Mouse (Mus musculus): Measurements from ENCODE around the gene Ebf4.
"Not testable (repeated sequence)": the region's sequence is repeated elsewhere in the genome, so short reads cannot be mapped to it uniquely, and the experiment has no call there.

The Ebf4 gene

GRCm38 (mm10) chr2:130295331-130296133 is 563 bp downstream of the Ebf4 start:
- DNase-seq (ENCODE audit: inconsistent ontology term) = peak; percentile 80

DNA sequence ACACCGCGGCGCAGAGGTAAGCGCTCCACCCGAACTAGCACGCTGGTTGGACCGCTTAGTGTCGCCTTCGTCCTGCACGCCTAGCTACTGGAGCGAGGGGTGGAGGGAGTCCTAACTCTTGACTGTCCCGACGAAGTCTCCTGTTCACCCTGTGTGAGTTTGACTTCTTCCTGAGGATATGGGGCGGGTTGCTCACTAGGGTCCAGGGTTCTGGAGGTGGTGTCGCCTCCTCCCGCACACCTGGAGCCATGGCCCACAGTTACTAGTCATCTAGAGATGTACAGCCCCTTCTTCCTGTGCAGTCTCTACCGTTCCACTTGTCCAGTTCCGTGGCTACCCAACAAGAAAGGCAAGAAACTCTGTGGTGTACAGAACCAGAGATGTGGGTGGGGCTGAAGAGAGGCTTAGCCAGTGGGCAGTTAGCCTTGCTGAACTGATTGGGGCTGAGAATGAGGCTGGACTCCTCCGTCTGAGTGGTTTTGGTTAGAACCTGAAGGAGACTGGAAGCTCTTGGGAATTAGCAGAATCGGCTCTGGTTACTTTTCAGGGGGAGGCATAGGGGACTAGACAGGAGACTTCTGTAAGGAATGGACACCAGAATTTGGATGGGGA is 1.3 kb downstream of the Ebf4 start:
- no peak for DNase-seq (ENCODE audit: inconsistent ontology term)

DNA sequence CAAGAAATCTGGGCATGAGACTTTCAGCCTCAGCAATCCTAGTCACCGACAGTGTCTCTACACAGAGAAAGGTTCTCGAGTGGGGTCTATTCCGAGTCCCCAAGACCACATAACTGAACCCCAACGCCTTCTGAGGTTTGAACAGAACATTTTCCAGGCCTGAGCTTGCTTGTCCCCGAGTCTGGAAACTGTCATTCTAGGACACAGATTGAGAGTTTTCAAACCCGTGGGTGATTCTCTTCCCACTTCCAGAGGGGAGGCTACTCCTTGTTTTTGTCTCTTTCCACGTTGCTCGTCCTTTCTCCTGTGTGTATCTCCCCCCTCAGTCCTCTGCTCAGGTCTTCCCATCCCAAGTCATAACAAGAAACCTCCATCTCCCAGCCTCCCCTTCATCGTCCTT is 2.6 kb downstream of the Ebf4 start:
- no peak for DNase-seq (ENCODE audit: inconsistent ontology term)

DNA sequence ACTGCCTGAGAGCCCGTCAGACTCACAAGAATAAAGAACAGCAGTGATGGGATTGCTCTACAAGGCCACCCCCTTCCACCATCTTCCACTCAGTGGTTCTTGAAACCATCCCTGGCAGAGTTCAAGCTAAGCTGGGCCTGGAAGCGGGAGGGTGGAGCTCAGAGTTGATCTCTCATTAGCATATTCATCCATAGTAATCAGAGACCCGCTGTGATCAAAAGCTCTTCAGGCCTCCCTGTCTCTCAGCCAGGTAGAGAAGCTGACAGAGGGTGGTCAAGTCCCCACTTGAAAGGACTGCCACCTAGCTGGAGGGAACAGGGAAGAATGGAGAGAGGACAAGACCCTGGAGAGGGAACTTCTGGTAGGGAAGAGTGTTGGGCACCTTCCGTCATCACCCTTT is 8.0 kb downstream of the Ebf4 start:
- no peak for DNase-seq (ENCODE audit: inconsistent ontology term)

DNA sequence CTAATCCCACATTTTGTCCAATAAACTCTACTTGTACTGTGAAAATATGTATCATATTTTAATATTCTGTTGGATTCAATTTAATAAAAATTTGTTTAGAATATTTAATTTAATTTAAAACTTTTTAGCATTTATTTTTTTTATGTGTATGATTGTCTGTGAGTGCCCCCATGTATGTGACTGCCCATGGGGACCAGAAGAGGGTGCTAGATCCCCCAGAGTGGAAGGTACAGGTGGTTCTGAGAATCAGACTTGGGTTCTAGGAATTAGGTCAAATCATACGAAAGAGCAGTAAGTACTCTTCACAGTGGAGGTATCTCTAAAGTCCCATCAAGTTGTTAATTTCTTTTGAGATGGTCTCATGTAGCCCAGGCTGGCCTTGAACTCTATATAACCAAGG is 32.1 kb downstream of the Ebf4 start:
- DNase-seq (ENCODE audit: inconsistent ontology term) = no peak

DNA sequence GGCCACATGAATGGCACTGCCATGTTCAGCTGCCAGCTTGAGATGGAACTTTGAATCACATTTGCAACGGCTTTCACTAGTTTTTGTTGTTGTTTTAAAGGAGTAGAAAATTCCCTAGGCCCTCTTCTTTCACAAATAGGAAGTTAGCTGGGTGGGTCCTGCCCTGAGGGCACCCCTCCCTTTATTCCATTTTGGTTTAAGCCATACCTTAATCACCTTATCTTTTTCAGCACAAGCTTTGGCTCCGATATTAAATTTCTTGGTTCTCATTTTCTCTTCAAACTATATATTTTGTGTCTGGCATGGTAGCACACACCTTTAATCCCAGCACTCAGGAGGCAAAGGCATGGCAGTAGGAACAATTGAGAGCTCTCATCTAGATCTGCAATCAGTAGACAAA is 34.5 kb downstream of the Ebf4 start:
- no peak for DNase-seq (ENCODE audit: inconsistent ontology term)

- no peak for DNase-seq (ENCODE audit: inconsistent ontology term)
Measured at GRCm38 (mm10) chr2:130335112-130335511, 40.1 kb downstream of the Ebf4 start.

GRCm38 (mm10) chr2:130340464-130341219 is 45.7 kb downstream of the Ebf4 start:
- DNase-seq (ENCODE audit: inconsistent ontology term) = no peak

DNA sequence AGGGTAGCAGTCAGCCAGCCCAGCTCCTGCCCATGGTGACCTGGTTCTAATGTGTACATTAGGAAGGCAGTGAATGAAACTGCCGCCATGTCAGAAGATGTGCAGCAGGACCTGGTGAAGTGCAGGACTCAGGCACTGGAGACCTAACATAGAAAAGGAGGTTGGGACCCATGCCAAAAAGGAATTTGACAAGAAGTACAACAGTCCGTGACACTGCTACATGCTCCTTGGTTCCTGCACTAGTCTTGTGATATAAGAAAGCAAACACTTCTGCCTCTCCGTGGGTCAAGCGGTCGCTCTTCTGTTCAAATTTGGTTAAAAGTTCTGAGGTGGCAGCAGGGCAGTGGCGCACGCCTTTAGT is 46.2 kb downstream of the Ebf4 start:
- no peak for DNase-seq (ENCODE audit: inconsistent ontology term)

- peak; percentile 86 for DNase-seq (ENCODE audit: inconsistent ontology term)
Measured at GRCm38 (mm10) chr2:130350376-130350775, 55.4 kb downstream of the Ebf4 start.

DNA sequence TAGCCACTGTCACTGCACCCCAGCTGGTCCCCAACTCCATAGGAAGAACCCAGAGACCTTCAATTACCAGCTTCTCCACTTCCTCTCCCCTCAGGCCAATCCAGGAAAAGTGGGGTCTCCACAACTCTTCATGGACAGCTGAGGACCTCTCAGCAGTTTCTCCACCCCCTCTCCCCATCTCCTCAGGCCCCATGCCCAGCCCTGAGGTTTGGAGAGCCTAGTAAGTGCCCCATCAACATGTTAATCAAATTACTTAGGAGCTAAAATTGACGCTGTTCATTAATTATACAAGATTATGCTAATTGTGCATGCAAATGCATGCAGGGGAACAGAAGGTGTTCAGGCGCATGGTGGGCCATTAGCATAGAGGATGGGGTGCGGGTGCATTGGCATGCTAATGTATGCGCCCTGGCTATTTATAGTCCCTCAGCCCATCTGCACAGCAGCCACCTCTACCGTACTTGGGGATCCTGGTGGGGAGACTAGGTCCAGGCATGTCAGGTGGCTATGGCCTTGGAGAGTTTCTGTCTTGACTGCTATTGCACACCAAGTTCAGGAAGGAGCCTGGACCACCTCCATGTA is 56.9 kb downstream of the Ebf4 start:
- DNase-seq (ENCODE audit: inconsistent ontology term) = no peak

DNA sequence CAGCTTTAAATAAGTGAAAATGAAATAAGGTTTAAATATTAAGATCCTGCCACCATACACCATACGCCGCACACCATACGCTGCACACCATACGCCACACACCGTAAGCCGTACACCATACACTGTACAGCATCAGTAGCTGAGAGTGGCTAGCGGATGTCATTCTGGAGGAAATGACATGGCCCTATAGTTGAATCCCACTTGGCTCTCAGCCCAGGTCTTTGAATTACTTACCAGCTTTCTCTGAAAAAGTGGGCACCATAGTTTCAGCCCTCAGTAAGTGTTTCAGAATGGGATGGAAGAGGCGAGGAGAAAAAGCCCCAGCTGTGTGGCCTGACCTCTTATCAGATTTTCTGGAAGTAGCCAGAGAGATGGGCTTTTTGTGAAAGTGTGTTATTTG is 58.4 kb downstream of the Ebf4 start:
- DNase-seq (ENCODE audit: inconsistent ontology term) = no peak

DNA sequence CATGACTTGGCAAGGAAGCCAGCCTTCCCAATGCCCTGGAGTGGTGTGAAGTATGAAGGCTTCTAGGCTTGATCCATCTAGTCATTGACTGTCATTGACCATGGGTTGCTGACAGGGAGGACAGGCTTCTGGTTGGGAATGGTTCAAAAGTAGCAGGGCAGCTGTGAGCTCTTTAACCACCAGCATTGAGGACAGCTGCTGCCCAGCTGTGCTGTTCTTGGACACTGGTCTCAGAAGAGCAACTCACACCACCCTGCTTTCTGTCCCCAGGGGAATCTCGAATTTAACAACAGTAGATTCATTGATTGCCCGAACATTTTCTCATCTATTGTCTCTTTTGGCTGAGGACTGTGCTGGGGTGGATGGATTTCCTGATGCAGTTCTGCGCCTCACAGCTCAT is 58.9 kb downstream of the Ebf4 start:
- no peak for DNase-seq (ENCODE audit: inconsistent ontology term)

GRCm38 (mm10) chr2:130357551-130357950 is 62.6 kb downstream of the Ebf4 start:
- no peak for DNase-seq (ENCODE audit: inconsistent ontology term)

DNA sequence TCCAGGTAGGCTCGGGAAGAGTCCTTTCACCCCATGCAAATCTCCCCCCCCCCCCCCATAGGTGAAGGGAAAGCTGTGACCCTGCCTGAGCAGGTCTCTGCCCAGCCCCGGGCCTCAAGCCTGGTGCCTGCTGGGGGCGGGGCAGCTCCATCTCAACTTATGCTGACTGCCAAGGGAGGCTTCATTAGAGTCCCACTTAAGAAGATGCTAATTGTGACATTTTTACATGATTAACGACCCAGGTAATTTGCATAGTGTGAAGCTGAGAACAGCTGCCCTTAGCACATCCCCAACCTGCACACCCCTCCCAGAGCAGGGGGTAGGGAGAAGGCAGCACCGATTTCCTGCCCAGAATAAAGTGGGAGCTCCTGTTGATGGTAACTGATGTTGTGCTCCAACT is 63.9 kb downstream of the Ebf4 start:
- DNase-seq (ENCODE audit: inconsistent ontology term) = no peak

DNA sequence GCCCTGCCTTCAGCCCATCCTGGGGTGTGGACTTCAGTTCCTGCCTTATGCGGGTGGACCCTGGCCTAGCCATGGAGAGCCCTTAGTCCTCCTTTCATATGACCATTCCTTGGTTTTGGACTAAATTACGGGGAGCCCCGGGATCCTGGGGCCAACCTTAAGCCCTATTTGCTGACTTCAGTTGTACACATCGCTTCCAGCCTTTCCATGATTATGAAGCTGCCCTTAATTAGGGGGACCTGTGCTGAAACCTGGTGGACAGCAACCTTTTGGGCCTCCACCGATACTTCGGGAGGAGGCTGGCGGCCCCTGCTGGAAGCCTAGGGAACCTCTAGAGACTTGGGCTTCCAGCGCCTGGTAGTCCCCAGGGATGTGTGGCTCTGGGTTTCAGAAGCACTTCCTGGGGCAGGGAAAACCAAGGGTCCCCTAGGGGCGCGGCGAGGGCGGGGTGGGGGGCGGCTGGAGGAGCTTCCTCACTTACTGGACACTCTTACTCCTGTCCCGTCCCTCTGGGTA is 67.6 kb downstream of the Ebf4 start:
- peak; percentile 74 for DNase-seq (ENCODE audit: inconsistent ontology term)

DNA sequence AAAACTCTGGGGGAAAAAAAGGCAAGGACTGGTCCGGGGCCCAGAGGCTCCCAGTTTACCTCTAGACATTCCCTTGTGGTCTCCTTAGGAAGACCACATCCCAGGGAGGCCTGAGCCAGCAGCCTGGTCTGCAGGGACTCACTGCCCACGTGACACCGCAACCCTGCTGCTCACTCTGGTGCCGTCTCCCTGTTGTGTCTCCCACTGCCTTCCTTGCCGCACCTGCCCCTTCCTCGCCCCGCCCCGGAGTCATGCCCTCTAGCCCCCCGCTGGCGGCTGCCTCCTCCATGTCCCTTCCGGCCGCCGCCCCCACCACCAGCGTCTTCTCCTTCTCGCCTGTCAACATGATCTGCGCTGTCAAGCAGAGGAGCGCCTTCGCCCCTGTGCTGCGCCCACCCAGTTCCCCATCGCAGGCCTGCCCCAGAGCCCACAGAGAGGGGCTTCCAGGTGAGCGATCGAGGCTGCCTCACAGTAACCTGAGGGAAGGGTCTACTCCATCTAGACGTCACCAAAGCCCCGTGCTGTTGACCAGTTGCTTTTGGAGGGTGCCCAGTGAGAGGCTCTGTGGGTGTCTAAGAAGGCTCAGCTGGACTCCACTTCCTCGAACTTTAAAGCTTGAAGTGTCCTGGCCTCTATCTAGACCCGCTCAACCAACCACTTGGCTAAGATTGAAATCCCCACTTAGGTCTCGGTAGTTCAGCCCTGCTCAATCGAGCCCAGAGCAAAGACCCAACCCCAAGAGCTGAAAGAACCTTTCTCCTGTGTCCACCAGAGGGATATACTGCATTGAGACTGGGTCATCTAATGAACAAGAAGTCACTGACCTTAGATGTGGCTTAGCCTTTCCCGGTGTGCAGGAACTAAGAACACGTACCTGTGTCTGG is 70.5 kb downstream of the Ebf4 start:
- DNase-seq (ENCODE audit: inconsistent ontology term) = no peak

DNA sequence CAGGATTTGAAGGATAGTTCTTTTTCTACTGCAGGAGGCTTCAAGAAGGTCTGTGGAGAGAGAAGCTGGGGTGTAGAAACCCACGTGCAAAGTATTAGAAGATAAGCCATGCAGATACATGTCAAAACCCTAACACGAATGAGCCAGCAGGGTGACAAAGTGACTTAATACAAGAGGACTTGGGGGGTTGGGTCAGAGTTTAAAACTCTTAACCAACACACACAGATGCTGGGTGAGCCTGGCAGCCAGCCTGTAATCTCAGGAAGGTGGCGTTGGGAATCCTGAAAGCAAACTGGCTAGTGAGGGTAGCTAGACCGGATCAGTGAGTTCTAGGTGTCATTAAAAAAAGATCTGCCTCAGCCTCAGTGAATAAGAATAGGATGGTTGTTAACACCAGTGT is 72.4 kb downstream of the Ebf4 start:
- DNase-seq (ENCODE audit: inconsistent ontology term) = no peak

DNA sequence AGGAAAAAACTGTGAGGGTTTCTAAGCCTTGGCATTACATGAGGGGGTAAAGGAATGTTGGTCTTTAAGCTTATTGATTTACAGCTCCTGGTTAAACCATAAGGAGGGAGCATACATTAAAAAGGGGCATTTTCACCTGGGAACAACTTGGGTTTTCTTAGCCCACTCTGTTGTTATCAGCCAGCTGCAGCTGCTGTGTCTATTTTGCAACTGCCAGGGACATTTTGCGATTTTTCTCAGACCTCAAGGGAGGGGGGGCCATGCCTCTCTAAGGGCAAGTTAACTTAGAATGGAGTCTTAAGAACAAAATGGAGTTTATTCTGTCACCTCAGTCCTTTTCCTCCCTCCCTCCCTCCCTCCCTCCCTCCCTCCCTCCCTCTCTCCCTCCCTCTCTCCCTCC is 78.1 kb downstream of the Ebf4 start:
- not testable (repeated sequence) for DNase-seq (ENCODE audit: inconsistent ontology term)

DNA sequence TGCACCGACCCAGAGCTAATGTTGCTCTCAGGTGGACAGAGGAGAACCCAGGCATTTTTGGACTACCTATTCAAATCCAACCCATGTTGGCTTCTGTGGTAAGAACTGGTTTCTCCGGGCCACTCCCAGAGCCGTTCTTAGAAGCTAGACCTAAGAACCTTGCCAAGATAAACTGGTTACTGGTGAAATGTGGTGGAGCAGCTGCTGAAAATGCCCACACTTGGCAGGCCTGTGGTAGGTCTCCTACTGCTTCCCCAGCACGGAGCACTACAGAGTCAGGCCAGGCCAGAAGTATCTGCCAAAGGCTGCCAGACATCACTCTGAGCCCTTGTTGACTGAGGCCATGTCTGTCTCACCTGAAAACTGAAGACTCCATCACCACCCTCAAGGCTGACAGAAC is 80.0 kb downstream of the Ebf4 start:
- DNase-seq (ENCODE audit: inconsistent ontology term) = no peak

DNA sequence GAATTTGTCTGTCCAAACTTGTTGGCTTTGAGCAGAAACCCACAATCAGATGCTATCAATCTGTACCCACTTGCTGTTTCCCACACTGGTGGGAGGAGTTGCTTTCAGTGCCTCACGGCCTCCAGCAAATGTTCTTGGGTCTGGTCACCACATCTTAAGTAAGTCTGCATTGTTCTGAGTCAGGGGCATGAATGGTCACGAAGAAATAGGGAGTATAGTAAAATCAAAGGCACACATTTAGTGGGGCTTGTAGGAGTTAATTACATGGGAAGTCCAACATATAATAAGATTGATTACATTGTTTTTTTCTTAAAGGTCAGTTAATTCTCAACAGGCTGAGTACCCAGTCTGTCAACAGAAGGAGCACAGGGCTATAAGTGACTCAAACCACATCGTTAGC is 88.2 kb downstream of the Ebf4 start:
- DNase-seq (ENCODE audit: inconsistent ontology term) = no peak
